Mouse (Mus musculus) heart, embryonic 12.5 days (tissue): ENCODE results near the gene Gm10354. TPM values are rescaled to one million over a fixed set of nuclear protein-coding genes. Genes with fewer than 3 reads are reported as not detected.
"Not testable (repeated sequence)": the region's sequence is repeated elsewhere in the genome, so short reads cannot be mapped to it uniquely, and the experiment has no call there.

Experiments
- ATAC-seq: fragments of 200-750 bp; cut with Nextera tagmentation; 2 replicates; pipeline ENCODE4 v1.8.0; 2017; ENCODE audit warnings: moderate TSS enrichment, moderate library complexity; ENCODE audit not compliant: insufficient number of reproducible peaks, low FRiP score
- H3K27ac ChIP-seq: fragments of 300-500 bp; sonication (generic); 2 replicates; pipeline ENCODE4 v1.5.1; 2016; ENCODE audit warnings: mild to moderate bottlenecking, moderate library complexity; ENCODE audit not compliant: poor library complexity, severe bottlenecking
- H3K27me3 ChIP-seq: fragments of 300-500 bp; sonication (generic); replicated peaks from 2 replicates; pipeline ENCODE4 v1.6.1; 2016; ENCODE audit warnings: mild to moderate bottlenecking, moderate library complexity
- H3K36me3 ChIP-seq: fragments of 300-500 bp; sonication (generic); 2 replicates; pipeline ENCODE4 v1.6.1; 2016; ENCODE audit warnings: mild to moderate bottlenecking, moderate library complexity
- H3K4me1 ChIP-seq: fragments of 300-500 bp; sonication (generic); replicated peaks from 2 replicates; pipeline ENCODE4 v1.6.1; 2016; ENCODE audit warnings: mild to moderate bottlenecking
- H3K4me2 ChIP-seq: fragments of 300-500 bp; sonication (generic); 2 replicates; pipeline ENCODE4 v1.6.1; 2016; ENCODE audit warnings: mild to moderate bottlenecking, moderate library complexity
- H3K4me3 ChIP-seq: fragments of 300-500 bp; sonication (generic); 2 replicates; pipeline ENCODE4 v1.5.1; 2016; ENCODE audit warnings: mild to moderate bottlenecking
- H3K9ac ChIP-seq: fragments of 300-500 bp; sonication (generic); 2 replicates; pipeline ENCODE4 v1.6.1; 2016; ENCODE audit warnings: mild to moderate bottlenecking, moderate library complexity
- H3K9me3 ChIP-seq: fragments of 300-500 bp; sonication (generic); replicated peaks from 2 replicates; pipeline ENCODE4 v1.6.1; 2016; ENCODE audit warnings: mild to moderate bottlenecking, moderate library complexity
- WGBS: fragments of 180-500 bp; shearing (Covaris S2); methylation state at CpG from one replicate; pipeline ENCODE4 v1.1.7; 2016; 5-methylcytosine and 5-hydroxymethylcytosine counted together
- polyA plus RNA-seq: library from polyadenylated mRNA; unstranded; fragments of >200 nt; fragmentation: Nextera tagmentation; extraction: Ambion mirVana; gene quantifications from 2 replicates; pipeline ENCODE4 v1.2.1, GENCODE M21; 2016

Gene Gm10354
- polyA plus RNA-seq, 1 experiment from 2014 or later: 0.14 TPM

DNA sequence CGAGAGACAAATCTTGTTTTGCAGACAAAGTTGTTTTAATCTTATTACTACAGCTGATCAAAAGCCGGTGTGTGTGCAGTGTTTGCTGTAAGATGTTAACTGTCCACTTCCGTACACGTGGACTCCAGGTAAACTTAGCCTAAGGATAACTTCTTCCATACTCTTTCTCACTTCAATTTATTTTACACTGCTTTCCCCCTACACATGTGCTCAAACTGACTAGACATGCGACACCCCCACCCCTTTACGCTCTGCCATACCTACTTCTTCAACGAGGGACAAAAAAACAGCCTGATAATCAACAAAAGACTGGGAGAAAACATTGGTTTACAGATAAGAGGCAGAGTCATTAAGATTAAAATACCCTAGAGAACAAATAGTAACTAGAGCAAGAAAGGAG is 26.9 kb downstream of the Gm10354 start:
- peaks cover 15% of the 10 kb centered on the region for H3K9me3 ChIP-seq
- not testable (repeated sequence) for H3K9ac ChIP-seq, H3K4me3 ChIP-seq, H3K4me1 ChIP-seq, H3K36me3 ChIP-seq, H3K27ac ChIP-seq, H3K4me2 ChIP-seq, H3K27me3 ChIP-seq
- 65% methylated on average over 7 of the region's 7 CpGs for WGBS
- peak; percentile 70; the same call in 1 of the 2 replicates for ATAC-seq

DNA sequence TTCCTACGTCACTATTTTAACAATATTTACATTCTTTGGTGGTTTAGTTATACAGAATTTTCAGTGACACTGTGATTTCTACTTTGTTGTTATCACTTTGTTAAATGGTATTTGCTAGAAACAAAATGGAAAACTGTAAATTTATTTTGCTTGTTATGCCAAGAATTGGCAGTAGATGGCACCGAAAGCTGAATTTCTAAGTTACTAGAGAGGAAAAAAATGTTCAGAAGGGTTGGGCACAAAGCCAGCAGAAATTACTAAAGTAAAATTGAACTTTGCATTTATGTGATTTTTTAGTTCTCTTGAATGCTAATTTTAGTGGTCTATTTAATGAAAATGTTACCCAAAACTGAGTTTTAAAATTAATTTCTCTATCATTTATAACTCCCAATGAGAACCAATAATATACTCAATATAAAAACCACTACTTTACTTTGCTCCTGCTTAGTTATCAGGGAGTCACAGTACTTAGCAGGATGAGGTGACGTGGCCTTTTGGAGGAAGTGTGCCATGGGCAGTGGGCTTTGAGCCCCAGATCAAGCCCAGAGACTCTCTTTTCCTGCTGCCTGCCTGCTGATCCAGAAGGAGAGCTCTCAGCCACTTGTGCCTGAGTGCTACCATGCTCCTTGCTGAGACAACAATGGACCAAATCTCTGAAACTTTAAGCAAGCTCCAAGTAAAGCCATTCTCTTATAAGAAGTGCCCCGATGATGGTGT is 31.1 kb downstream of the Gm10354 start:
- not testable (repeated sequence) for H3K9me3 ChIP-seq, H3K4me3 ChIP-seq
- 52% methylated on average over 4 of the region's 4 CpGs for WGBS

DNA sequence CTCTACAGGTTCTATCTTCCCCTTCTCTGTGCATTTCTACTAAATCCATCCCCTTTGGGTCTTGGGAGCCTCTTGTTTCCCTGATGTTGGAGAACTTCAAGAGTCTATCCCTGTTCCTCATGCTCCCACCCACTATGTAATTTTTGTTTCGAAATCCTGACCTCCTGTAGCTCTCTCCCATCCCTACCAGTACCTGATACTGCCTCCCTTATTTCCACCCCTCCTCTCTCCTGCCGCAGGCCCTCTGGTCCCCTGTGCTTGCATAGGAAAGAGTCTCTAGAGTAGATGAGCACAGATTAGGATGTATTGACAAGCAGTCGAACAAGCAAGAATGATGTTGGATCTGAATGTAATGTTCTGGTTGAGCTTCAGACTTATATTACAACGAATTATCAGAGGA is 33.2 kb downstream of the Gm10354 start:
- 41% methylated on average over 4 of the region's 4 CpGs for WGBS
- not testable (repeated sequence) for H3K27ac ChIP-seq, H3K36me3 ChIP-seq, H3K9me3 ChIP-seq, H3K4me1 ChIP-seq, H3K9ac ChIP-seq, H3K4me2 ChIP-seq, H3K27me3 ChIP-seq, H3K4me3 ChIP-seq
- peak; percentile 64; the same call in 1 of the 2 replicates for ATAC-seq

More for the DNA sequence above, 31.1 kb downstream of the Gm10354 start:
- H3K4me2 ChIP-seq, ATAC-seq, H3K9ac ChIP-seq, H3K36me3 ChIP-seq, H3K27me3 ChIP-seq, H3K4me1 ChIP-seq, H3K27ac ChIP-seq: not testable (repeated sequence)

DNA sequence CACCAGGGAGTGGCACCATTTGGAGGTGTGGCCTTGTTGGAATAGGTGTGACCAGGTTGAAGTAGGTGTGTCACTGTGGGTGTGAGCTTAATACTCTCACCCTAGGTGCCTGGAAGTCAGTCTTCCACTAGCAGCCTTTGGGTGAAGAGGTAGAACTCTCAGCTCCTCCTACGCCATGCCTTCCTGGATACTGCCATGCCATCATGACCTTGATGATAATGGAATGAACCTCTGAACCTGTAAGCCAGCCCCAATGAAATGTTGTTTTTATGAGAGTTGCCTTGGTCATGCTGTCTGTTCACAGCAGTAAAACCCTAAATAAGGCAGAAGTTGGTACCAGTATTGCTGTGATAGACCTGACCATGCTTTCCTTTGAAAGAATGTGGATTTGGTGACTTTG is 37.7 kb downstream of the Gm10354 start:
- not testable (repeated sequence) for H3K4me2 ChIP-seq, H3K9ac ChIP-seq, H3K4me3 ChIP-seq, H3K27me3 ChIP-seq, ATAC-seq, H3K36me3 ChIP-seq, H3K9me3 ChIP-seq, H3K4me1 ChIP-seq, H3K27ac ChIP-seq
- WGBS: 78% methylated on average over 1 of the region's 1 CpGs

DNA sequence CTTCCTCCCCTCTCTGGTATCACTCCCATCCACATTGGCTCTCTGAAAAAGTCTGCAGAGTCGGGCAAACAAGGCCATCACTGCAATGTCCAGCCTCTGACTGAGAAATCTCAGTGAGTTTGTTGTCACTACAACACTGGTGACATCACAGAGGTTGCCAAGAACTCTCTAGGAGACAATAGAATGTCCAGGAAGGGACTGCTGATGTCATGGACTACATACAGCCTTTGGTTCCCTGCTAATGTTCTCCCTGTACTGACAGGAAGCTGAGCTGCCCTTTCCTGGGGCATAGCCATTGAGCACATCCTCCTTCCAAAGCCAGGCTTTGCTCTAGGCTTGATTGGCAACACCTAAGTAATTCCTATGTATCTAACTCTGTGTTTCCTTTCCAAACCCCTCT is 40.4 kb downstream of the Gm10354 start, which contains the start of gene Speer4e:
Gene Speer4e, minus strand, starts transcription at position 101 of the 400 bp plus-strand sequence.
- H3K27me3 ChIP-seq, H3K27ac ChIP-seq, H3K4me1 ChIP-seq, H3K9me3 ChIP-seq, H3K4me3 ChIP-seq, H3K36me3 ChIP-seq, ATAC-seq, H3K4me2 ChIP-seq, H3K9ac ChIP-seq: not testable (repeated sequence)
- WGBS: 65% methylated on average over 1 of the region's 1 CpGs

DNA sequence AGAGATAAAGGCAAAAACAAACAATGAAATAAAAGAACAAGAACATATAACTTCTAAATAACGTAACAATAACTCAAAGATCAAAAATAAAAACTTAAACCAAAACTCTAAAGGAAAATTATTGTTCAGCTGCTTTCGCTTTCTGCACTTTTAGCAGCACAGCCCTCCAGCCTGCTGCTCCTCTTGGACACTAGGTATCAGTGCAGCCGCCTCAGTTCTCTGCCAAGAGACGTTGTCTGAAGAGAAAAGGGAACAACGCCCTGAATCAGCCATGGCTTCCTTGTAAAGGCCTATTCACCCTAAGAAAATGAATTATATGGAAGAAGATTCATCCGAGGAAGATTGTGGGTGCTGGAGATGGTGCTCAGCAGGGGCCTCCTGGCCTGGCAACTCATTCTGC is 45.0 kb downstream of the Gm10354 start:
- not testable (repeated sequence) for H3K9ac ChIP-seq, H3K4me1 ChIP-seq, ATAC-seq, H3K36me3 ChIP-seq, H3K4me2 ChIP-seq, H3K4me3 ChIP-seq, H3K9me3 ChIP-seq, H3K27me3 ChIP-seq, H3K27ac ChIP-seq
- WGBS: 62% methylated on average over 5 of the region's 6 CpGs

DNA sequence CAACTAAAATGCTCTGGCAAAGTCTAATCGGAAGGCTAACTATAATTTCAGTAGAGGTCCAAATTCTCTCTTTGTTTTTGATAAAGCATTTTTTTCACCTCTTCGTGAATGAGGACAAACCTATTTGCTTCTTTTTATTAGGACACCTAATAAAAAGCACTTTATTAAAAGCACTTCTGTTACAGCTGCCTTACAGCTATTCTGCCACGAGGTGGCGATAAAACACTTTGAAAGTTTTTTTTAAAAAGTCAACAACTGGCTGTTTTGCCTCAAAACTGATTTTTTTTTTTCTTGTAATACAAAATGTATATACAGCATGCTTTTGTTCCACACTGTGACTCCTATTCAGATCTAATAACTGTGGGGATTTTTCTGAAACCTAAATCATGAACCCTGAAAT is 51.7 kb downstream of the Gm10354 start:
- not testable (repeated sequence) for H3K9ac ChIP-seq, H3K9me3 ChIP-seq, H3K4me2 ChIP-seq, H3K4me1 ChIP-seq, H3K4me3 ChIP-seq, H3K36me3 ChIP-seq, ATAC-seq, H3K27me3 ChIP-seq, H3K27ac ChIP-seq
- 24% methylated on average over 4 of the region's 4 CpGs for WGBS

Other genes with a start within 250 kb of the Gm10354 start
- not detected in 2 replicates for gene Gm9758, start 64.0 kb downstream of the Gm10354 start, polyA plus RNA-seq
- 0.10 and 0.17 TPM in 2 replicates for gene Speer4e, start 40.5 kb downstream of the Gm10354 start, polyA plus RNA-seq
- not detected in 2 replicates for gene Gm17019, start 54.1 kb upstream of the Gm10354 start, polyA plus RNA-seq